Mouse (Mus musculus) liver, embryonic 14.5 days (tissue): ENCODE data around the gene Nup107. TPM values are rescaled to one million over a fixed set of nuclear protein-coding genes. Genes with fewer than 3 reads are reported as not detected.

Experiments
- ATAC-seq: fragments of 200-750 bp; cut with Nextera tagmentation; 2 replicates; pipeline ENCODE4 v1.8.0; 2017; ENCODE audit warnings: moderate number of reproducible peaks, mild to moderate bottlenecking, moderate library complexity; ENCODE audit not compliant: insufficient read depth
- DNase-seq, 3 experiments: peaks; one replicate each; pipeline ENCODE4 v3.0.0-alpha.2; 2012 to 2013; ENCODE audit warnings: low read depth in 3 of 3, low spot score in 3 of 3
- H3K27ac ChIP-seq: fragments of 300-500 bp; sonication (generic); 2 replicates; pipeline ENCODE4 v1.5.1; 2014; ENCODE audit warnings: moderate library complexity, mild to moderate bottlenecking, control low read depth, inconsistent platforms
- H3K27me3 ChIP-seq: fragments of 300-500 bp; sonication (generic); 2 replicates; pipeline ENCODE4 v1.6.1; 2014; ENCODE audit warnings: mild to moderate bottlenecking, low read length, moderate library complexity; ENCODE audit not compliant: control insufficient read depth, insufficient read depth
- H3K36me3 ChIP-seq: fragments of 300-500 bp; sonication (generic); replicated peaks from 2 replicates; pipeline ENCODE4 v1.6.1; 2014; ENCODE audit warnings: low read depth; ENCODE audit not compliant: control insufficient read depth, insufficient read depth
- H3K4me1 ChIP-seq, 2 experiments: fragments of 200-500 bp in 1 of 2; fragments of 300-500 bp in 1 of 2; sonication (generic) in 1 of 2; replicated peaks; 2 replicates each; pipeline ENCODE4 v1.6.1; 2012 to 2014; ENCODE audit warnings: antibody characterized with exemption in 1 of 2, inconsistent platforms in 1 of 2, low read length in 1 of 2; ENCODE audit not compliant: control insufficient read depth in 2 of 2, insufficient read depth in 2 of 2
- H3K4me2 ChIP-seq: fragments of 300-500 bp; sonication (generic); 2 replicates; pipeline ENCODE4 v1.6.1; 2014; ENCODE audit warnings: low read depth, mild to moderate bottlenecking, control low read depth, moderate library complexity
- H3K4me3 ChIP-seq, 2 experiments: fragments of 200-500 bp in 1 of 2; fragments of 300-500 bp in 1 of 2; sonication (generic) in 1 of 2; 2 replicates each; pipeline ENCODE4 v1.5.1; 2012 to 2014; ENCODE audit warnings: low read depth in 2 of 2, low read length in 2 of 2, mild to moderate bottlenecking in 2 of 2, control low read depth in 1 of 2, inconsistent platforms in 1 of 2, moderate library complexity in 1 of 2; ENCODE audit not compliant: insufficient read depth in 1 of 2
- H3K9ac ChIP-seq: fragments of 300-500 bp; sonication (generic); replicated peaks from 2 replicates; pipeline ENCODE4 v1.6.1; 2014; ENCODE audit warnings: mild to moderate bottlenecking, control low read depth, moderate library complexity
- H3K9me3 ChIP-seq: fragments of 300-500 bp; sonication (generic); 2 replicates; pipeline ENCODE4 v1.6.1; 2016; ENCODE audit warnings: low read length, mixed read lengths; ENCODE audit not compliant: control insufficient read depth
- CTCF ChIP-seq: IDR thresholded peaks from 2 replicates; pipeline ENCODE4 v1.5.1; 2016; ENCODE audit warnings: antibody characterized with exemption, low read depth, control low read depth
- EP300 ChIP-seq: IDR thresholded peaks from 2 replicates; pipeline ENCODE4 v1.6.1; 2016; ENCODE audit warnings: antibody characterized with exemption, low read depth
- WGBS: fragments of 180-500 bp; shearing (Covaris S2); extraction: QIAGEN DNeasy Blood & Tissue Kit; methylation state at CpG from one replicate; pipeline ENCODE4 v1.1.7; 2014; ENCODE audit not compliant: insufficient replicate concordance; 5-methylcytosine and 5-hydroxymethylcytosine counted together
- polyA plus RNA-seq, 2 experiments: library from polyadenylated mRNA; depleted of rRNA in 1 of 2; stranded (reverse) in 1 of 2; unstranded in 1 of 2; fragments of >200 nt; fragmentation: Nextera tagmentation in 1 of 2; extraction: Ambion mirVana in 1 of 2; gene quantifications; 2 replicates each; pipeline versions ENCODE4 v1.2.1 to v1.2.3; 2012 to 2014

Gene Nup107
- polyA plus RNA-seq, 2 experiments: 28.8 to 45.0 TPM

GRCm38 (mm10) chr10:117791171-117791470 is 1.4 kb downstream of the Nup107 start:
- ATAC-seq (no peak), DNase-seq (no peak)
- Histone ChIP-seq H3K4me3 (peak overlapping the region; percentile 78 to 90), H3K9me3 (no peaks in the 10 kb centered on the region), H3K27ac (no peak overlapping the region), H3K4me2 (peak overlapping the region; percentile 57), H3K4me1 (peaks cover 13 to 15% of the 10 kb centered on the region in 2 experiments), H3K9ac (peak overlapping the region; percentile 75; the same call in 1 of the 2 replicates), H3K36me3 (peaks cover 25% of the 10 kb centered on the region), H3K27me3 (no peaks in the 10 kb centered on the region)
- TF ChIP-seq EP300 (no peak), CTCF (no peak)
- 82% methylated on average over 2 of the region's 2 CpGs for WGBS

- Histone ChIP-seq H3K27me3 (no peaks in the 10 kb centered on the region), H3K4me1 (peaks cover 13 to 15% of the 10 kb centered on the region in 2 experiments), H3K4me3 (peak overlapping the region in 1 of 2 experiments; percentile 78; a peak in 2 of 4 replicates), H3K4me2 (peak overlapping the region; percentile 57), H3K36me3 (peaks cover 30% of the 10 kb centered on the region), H3K27ac (no peak overlapping the region), H3K9me3 (no peaks in the 10 kb centered on the region), H3K9ac (peak overlapping the region; percentile 75; the same call in 1 of the 2 replicates)
- TF ChIP-seq CTCF (no peak), EP300 (no peak)
- no peak for ATAC-seq
- WGBS: 87% methylated on average over 17 of the region's 17 CpGs
- DNase-seq: no peak
Measured at GRCm38 (mm10) chr10:117790421-117791170, 1.9 kb downstream of the Nup107 start.

GRCm38 (mm10) chr10:117790011-117790410 is 2.5 kb downstream of the Nup107 start:
- ATAC-seq (no peak), DNase-seq (no peak)
- H3K9ac ChIP-seq: no peak overlapping the region
- no peak overlapping the region for H3K27ac ChIP-seq
- H3K4me1 ChIP-seq: peaks cover 13 to 15% of the 10 kb centered on the region in 2 experiments
- peaks cover 33% of the 10 kb centered on the region for H3K36me3 ChIP-seq
- no peaks in the 10 kb centered on the region for H3K9me3 ChIP-seq
- TF ChIP-seq EP300 (no peak), CTCF (no peak)
- no peak overlapping the region for H3K4me2 ChIP-seq
- 83% methylated on average over 1 of the region's 1 CpGs for WGBS
- no peaks in the 10 kb centered on the region for H3K27me3 ChIP-seq
- H3K4me3 ChIP-seq: no peak overlapping the region

- ATAC-seq (no peak), DNase-seq (no peak)
- Histone ChIP-seq H3K4me2 (no peak overlapping the region), H3K4me3 (no peak overlapping the region), H3K27me3 (no peaks in the 10 kb centered on the region), H3K9me3 (no peaks in the 10 kb centered on the region), H3K9ac (no peak overlapping the region), H3K4me1 (no peaks in the 10 kb centered on the region), H3K27ac (no peak overlapping the region), H3K36me3 (peaks cover 63% of the 10 kb centered on the region)
- WGBS: 66% methylated on average over 7 of the region's 7 CpGs
- TF ChIP-seq EP300 (no peak), CTCF (no peak)
Measured at GRCm38 (mm10) chr10:117784646-117785045, 7.9 kb downstream of the Nup107 start.

GRCm38 (mm10) chr10:117783786-117784420 is 8.6 kb downstream of the Nup107 start:
- no peak overlapping the region for H3K9ac ChIP-seq
- TF ChIP-seq CTCF (no peak), EP300 (no peak)
- H3K27me3 ChIP-seq: no peaks in the 10 kb centered on the region
- WGBS: 78% methylated on average over 13 of the region's 13 CpGs
- no peak overlapping the region for H3K27ac ChIP-seq
- ATAC-seq: no peak
- H3K4me3 ChIP-seq: no peak overlapping the region
- no peak for DNase-seq
- H3K9me3 ChIP-seq: no peaks in the 10 kb centered on the region
- H3K4me2 ChIP-seq: no peak overlapping the region
- H3K4me1 ChIP-seq: no peaks in the 10 kb centered on the region
- H3K36me3 ChIP-seq: peaks cover 64% of the 10 kb centered on the region
